ENCODE assay signal across 26 mouse cellular contexts in genomic region chr1:57204331-57204730, GRCm38 (mm10).
DNase-seq lines count a peak whose midpoint lies in the region; ATAC-seq and TF ChIP-seq lines count a peak whose summit lies in the region.
"Had no signal": no experiment of that assay in that cellular context is flagged by ENCODE, and none has a peak within 500 bp of the region (broad histone marks: within the 10 kb centered on the region; RNA-seq: fewer than 3 reads in every experiment).

No protein-coding gene starts in this region.

- TF ChIP-seq CTCF in lung, postnatal 0 days (IDR thresholded peaks at IDR 0.05), result no peak
- no peak for TF ChIP-seq CTCF in stomach, postnatal 0 days (IDR thresholded peaks at IDR 0.05; ENCODE audit: low read depth)

- TF ChIP-seq EP300 in lung, postnatal 0 days (IDR thresholded peaks at IDR 0.05), result no peak
- TF ChIP-seq EP300 in stomach, postnatal 0 days (optimal IDR thresholded peaks at IDR 0.05), result no peak

- no peaks in the 10 kb centered on the region for H3K36me3 ChIP-seq in lung, postnatal 0 days (ENCODE audit: insufficient read depth, low read length)
- no peaks in the 10 kb centered on the region for H3K36me3 ChIP-seq in intestine, embryonic 16.5 days (ENCODE audit: control insufficient read depth, insufficient read depth, low read length)
- no peaks in the 10 kb centered on the region for H3K36me3 ChIP-seq in stomach, postnatal 0 days (ENCODE audit: control insufficient read depth, insufficient read depth, low read length)
- H3K36me3 ChIP-seq in forebrain, embryonic 14.5 days (ENCODE audit: control insufficient read depth, insufficient read depth, low read length), result no peaks in the 10 kb centered on the region
- H3K36me3 ChIP-seq: heart, embryonic 12.5 days; limb, embryonic 15.5 days; lung, embryonic 15.5 days; midbrain, embryonic 12.5 days had no signal

- peak; percentile 24 for DNase-seq in lung, postnatal 0 days (ENCODE audit: low spot score)
- no peak for DNase-seq in lung, adult 18-20 months
- DNase-seq in NIH3T3 (ENCODE audit: low read depth), result peak; percentile 47
- peak; percentile 37 for DNase-seq in stomach, postnatal 0 days (ENCODE audit: low spot score)
- DNase-seq in gastrocnemius, adult 18-20 months (ENCODE audit: low spot score), result no peak
- no peak for DNase-seq in forebrain, embryonic 14.5 days (ENCODE audit: low spot score)
- DNase-seq: adrenal gland, adult 8-10 months; cerebellum, adult 8-10 months; cerebellum, postnatal 25 days; kidney, adult 8-10 months; kidney, postnatal 4 days; layer of hippocampus, postnatal 36 days; left cerebral cortex, postnatal 4 days; lung, postnatal 36 days; right cerebral cortex, postnatal 25 days; thymus, postnatal 14 days had no signal

- no peak overlapping the region for H3K9ac ChIP-seq in lung, postnatal 0 days (replicated peaks; ENCODE audit: low read depth)
- H3K9ac ChIP-seq in intestine, embryonic 16.5 days (ENCODE audit: low read depth, low read length), result no peak overlapping the region
- H3K9ac ChIP-seq in stomach, postnatal 0 days (ENCODE audit: low read length), result no peak overlapping the region
- no peak overlapping the region for H3K9ac ChIP-seq in forebrain, embryonic 14.5 days (ENCODE audit: low read length)
- H3K9ac ChIP-seq: heart, embryonic 12.5 days; hindbrain, embryonic 14.5 days; limb, embryonic 15.5 days; liver, embryonic 14.5 days; lung, embryonic 15.5 days; midbrain, embryonic 12.5 days had no signal

- no peaks in the 10 kb centered on the region for H3K27me3 ChIP-seq in lung, postnatal 0 days (replicated peaks; ENCODE audit: insufficient read depth, low read length)
- H3K27me3 ChIP-seq in intestine, embryonic 16.5 days (replicated peaks; ENCODE audit: control insufficient read depth, insufficient read depth, low read length), result no peaks in the 10 kb centered on the region
- H3K27me3 ChIP-seq in stomach, postnatal 0 days (ENCODE audit: control insufficient read depth, insufficient read depth, low read length), result no peaks in the 10 kb centered on the region
- H3K27me3 ChIP-seq in forebrain, embryonic 14.5 days (replicated peaks; ENCODE audit: control insufficient read depth, insufficient read depth, low read length), result no peaks in the 10 kb centered on the region
- H3K27me3 ChIP-seq: CH12.LX had no signal

- peak; percentile 37; the same call in 1 of the 2 replicates for ATAC-seq in lung, postnatal 0 days
- peak; percentile 73; the same call in 1 of the 2 replicates for ATAC-seq in intestine, embryonic 16.5 days
- ATAC-seq in stomach, postnatal 0 days (ENCODE audit: low FRiP score, low TSS enrichment), result peak; percentile 92
- ATAC-seq in forebrain, embryonic 14.5 days, result no peak
- ATAC-seq: forebrain, embryonic 16.5 days had no signal

- H3K4me1 ChIP-seq in lung, postnatal 0 days (ENCODE audit: insufficient read depth, low read depth, low read length), result no peaks in the 10 kb centered on the region
- peaks cover 5% of the 10 kb centered on the region for H3K4me1 ChIP-seq in intestine, embryonic 16.5 days (ENCODE audit: control insufficient read depth, insufficient read depth, low read length)
- no peaks in the 10 kb centered on the region; the same call in 1 of the 2 replicates for H3K4me1 ChIP-seq in stomach, postnatal 0 days (replicated peaks; ENCODE audit: control insufficient read depth, insufficient read depth)
- H3K4me1 ChIP-seq in forebrain, embryonic 14.5 days (ENCODE audit: control insufficient read depth, insufficient read depth, low read length), result peaks cover 4% of the 10 kb centered on the region

- H3K4me3 ChIP-seq in lung, postnatal 0 days (ENCODE audit: low read depth, low read length), result no peak overlapping the region
- no peak overlapping the region for H3K4me3 ChIP-seq in intestine, embryonic 16.5 days (ENCODE audit: low read length)
- H3K4me3 ChIP-seq in stomach, postnatal 0 days (ENCODE audit: low read depth, low read length), result no peak overlapping the region
- H3K4me3 ChIP-seq in forebrain, embryonic 14.5 days (ENCODE audit: low read depth, low read length), result no peak overlapping the region
- H3K4me3 ChIP-seq: heart, embryonic 12.5 days; limb, embryonic 15.5 days; lung, embryonic 15.5 days; midbrain, embryonic 12.5 days had no signal

- H3K27ac ChIP-seq in lung, postnatal 0 days (ENCODE audit: low read length), result no peak overlapping the region
- H3K27ac ChIP-seq in intestine, embryonic 16.5 days (ENCODE audit: low read length), result no peak overlapping the region
- no peak overlapping the region for H3K27ac ChIP-seq in stomach, postnatal 0 days (replicated peaks)
- H3K27ac ChIP-seq in forebrain, embryonic 14.5 days (ENCODE audit: low read depth, low read length), result no peak overlapping the region
- H3K27ac ChIP-seq: hindbrain, embryonic 14.5 days; kidney, postnatal 0 days; limb, embryonic 15.5 days; liver, embryonic 14.5 days; lung, embryonic 15.5 days; midbrain, embryonic 12.5 days had no signal

- WGBS in lung, postnatal 0 days, result 40% methylated on average over 3 of the region's 3 CpGs
- 35% methylated on average over 3 of the region's 3 CpGs for WGBS in intestine, embryonic 16.5 days
- WGBS in stomach, postnatal 0 days, result 31% methylated on average over 3 of the region's 3 CpGs
- WGBS in forebrain, embryonic 14.5 days, result 72% methylated on average over 3 of the region's 3 CpGs

- H3K4me2 ChIP-seq in lung, postnatal 0 days (replicated peaks; ENCODE audit: low read depth, low read length), result no peak overlapping the region
- H3K4me2 ChIP-seq in intestine, embryonic 16.5 days (ENCODE audit: low read depth, low read length), result no peak overlapping the region
- no peak overlapping the region for H3K4me2 ChIP-seq in stomach, postnatal 0 days (replicated peaks; ENCODE audit: low read depth)
- H3K4me2 ChIP-seq in forebrain, embryonic 14.5 days (ENCODE audit: low read length), result no peak overlapping the region
- H3K4me2 ChIP-seq: heart, embryonic 12.5 days; hindbrain, embryonic 14.5 days; limb, embryonic 15.5 days; lung, embryonic 15.5 days; midbrain, embryonic 12.5 days had no signal

- H3K9me3 ChIP-seq in lung, postnatal 0 days (ENCODE audit: low read length), result no peaks in the 10 kb centered on the region
- no peaks in the 10 kb centered on the region for H3K9me3 ChIP-seq in intestine, embryonic 16.5 days (ENCODE audit: control insufficient read depth, low read length)
- no peaks in the 10 kb centered on the region for H3K9me3 ChIP-seq in stomach, postnatal 0 days (ENCODE audit: control insufficient read depth, low read length)
- H3K9me3 ChIP-seq in forebrain, embryonic 14.5 days (replicated peaks; ENCODE audit: control insufficient read depth, low read length), result no peaks in the 10 kb centered on the region
- H3K9me3 ChIP-seq: heart, embryonic 12.5 days; limb, embryonic 15.5 days; lung, embryonic 15.5 days; midbrain, embryonic 12.5 days had no signal

Comparison
In these comparisons a context has a peak if more than half of its experiments do, and no peak if none do; other contexts are left out.
1. DNase-seq: peak in lung, postnatal 0 days (single experiment), NIH3T3 (single experiment) and stomach, postnatal 0 days (single experiment); none in lung, adult 18-20 months (0 of 2), gastrocnemius, adult 18-20 months (single experiment) and forebrain, embryonic 14.5 days (single experiment).